Mouse (Mus musculus): Measurements from ENCODE around the gene Rsbn1.
A peak's percentile ranks its signal among the peaks of the same experiment; 100 is the strongest.

DNA sequence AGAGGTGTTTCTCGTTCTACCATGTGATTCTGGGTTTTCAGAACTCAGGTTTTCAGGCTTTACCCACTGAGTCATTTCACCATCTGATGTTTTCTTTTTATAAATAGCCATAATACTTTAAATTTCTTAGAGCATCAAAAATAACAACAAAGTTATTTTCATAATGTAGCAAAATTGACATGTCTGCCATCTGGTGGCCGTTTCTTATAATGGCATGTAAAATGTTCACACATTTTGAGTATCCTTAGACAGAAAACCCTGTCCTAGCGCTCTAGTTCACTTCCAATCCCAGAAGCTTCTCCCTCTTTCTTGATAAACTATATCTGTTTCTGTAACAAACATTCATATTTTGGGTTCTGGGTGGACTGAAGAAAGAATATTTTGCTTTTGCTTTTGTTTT lies 26.3 kb upstream of the Rsbn1 start:
- TF ChIP-seq POLR2A (IDR thresholded peaks at IDR 0.05; ENCODE audit: borderline replicate concordance, extremely low read depth, low read depth, low read length): no peak
- peak; percentile 30; the same call in 1 of the 2 replicates for TF ChIP-seq CTCF (IDR thresholded peaks at IDR 0.05; ENCODE audit: insufficient read depth, low read length)

Measured in lung, adult 2 months (tissue).